Mouse (Mus musculus): Measurements from ENCODE around the gene Pdlim4. TPM values are rescaled to one million over a fixed set of nuclear protein-coding genes. Genes with fewer than 3 reads are reported as not detected.
A peak's percentile ranks its signal among the peaks of the same experiment; 100 is the strongest.
"Not testable (repeated sequence)": the region's sequence is repeated elsewhere in the genome, so short reads cannot be mapped to it uniquely, and the experiment has no call there.

Pdlim4 gene
- total and polyA plus RNA-seq, 3 experiments, result 16.1 to 86.7 (median 18.7) TPM

GRCm38 (mm10) chr11:54017596-54017995, 51.2 kb downstream of the Pdlim4 start:
- DNase-seq, result no peak

DNA sequence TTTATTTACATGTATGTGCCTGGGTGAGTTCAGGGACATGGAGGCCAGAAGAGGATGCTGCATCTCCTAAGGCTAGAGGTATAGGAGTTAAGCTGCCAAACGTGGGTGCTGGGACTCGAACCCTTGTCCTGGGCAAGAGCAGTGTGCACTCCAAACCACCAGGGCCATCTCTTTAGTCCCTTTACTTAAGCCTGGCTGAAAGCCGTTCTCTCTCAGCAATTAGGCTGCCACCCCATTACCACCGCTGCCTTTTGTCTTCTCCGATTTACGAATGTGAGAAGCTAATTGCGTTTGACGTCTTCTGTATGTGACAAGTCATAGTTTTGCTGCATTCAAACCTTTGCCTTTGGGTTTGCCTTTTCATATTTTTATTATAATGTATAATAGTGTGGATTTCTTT, 52.8 kb downstream of the Pdlim4 start:
- no peak for DNase-seq

DNA sequence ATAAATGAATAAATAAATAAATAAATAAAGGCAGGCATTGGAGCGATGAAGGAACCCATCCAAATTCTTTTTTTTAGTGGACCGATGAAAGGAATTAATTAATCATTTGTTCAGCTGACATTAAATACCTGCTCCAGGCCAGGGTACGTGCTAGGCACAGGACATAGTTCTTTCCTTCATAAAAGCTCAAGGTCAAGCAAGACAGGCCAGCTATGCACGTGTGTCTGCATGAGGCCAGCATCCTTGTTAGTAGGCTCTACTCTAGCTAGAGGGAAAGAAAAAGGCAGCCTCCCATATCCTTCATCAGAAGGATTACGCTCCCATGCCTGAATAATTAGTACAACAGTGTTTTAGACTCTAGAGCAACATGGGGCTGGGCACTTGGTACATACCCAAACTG, 55.9 kb downstream of the Pdlim4 start:
- no peak for DNase-seq

GRCm38 (mm10) chr11:54011255-54011654, 57.6 kb downstream of the Pdlim4 start:
- no peak for DNase-seq

DNA sequence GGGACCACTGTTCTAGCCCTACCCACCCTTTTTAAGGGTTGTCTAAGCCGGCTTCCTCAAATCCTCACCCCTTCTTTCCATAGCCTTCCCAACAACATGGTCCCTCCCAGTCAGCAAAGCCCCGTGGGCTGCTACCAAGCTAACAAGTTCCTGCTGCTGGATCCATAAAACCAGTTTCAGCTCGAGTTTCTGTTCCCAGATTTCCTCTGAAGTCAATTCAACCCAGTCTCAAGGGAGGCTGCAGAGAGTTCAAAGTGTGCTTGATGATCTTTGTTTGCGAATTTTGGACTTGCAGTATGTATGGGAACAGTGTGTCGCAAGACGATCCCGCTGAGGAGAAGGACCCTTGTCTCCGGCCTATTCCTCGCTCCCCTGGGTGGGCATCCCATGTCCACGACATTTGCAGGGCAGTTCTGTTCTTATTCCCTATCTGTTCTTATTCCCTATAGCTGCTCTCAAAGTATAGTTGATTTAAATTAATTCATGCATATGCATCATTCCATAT, 60.3 kb downstream of the Pdlim4 start:
- peak; percentile 17 for DNase-seq

- DNase-seq, result no peak
Observed at GRCm38 (mm10) chr11:54007717-54008116, 61.1 kb downstream of the Pdlim4 start.

DNA sequence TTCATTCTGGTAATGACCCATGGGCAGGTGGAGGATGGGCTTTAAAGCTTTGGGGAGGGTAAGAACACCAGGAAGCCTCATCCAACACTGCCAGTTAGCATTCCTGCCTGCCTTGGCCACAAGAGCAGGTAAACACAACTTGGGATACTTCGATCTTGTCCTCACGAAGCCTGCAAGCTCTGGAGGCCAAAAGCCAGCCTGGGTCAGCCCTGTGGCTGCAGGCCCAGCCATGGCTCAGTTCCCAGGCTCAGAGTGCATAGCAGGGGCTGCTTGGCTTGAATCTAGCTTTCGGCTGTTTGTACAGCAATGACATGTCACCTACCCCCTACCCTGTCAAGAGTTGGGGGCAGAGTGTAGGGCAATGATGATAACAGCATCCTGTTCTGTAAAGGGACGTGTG, 61.9 kb downstream of the Pdlim4 start:
- DNase-seq, result peak; percentile 68

GRCm38 (mm10) chr11:54006362-54006761, 62.5 kb downstream of the Pdlim4 start:
- not testable (repeated sequence) for DNase-seq

Other genes with a start within 250 kb of the Pdlim4 start
- 10 to 100 TPM in 1 of 2 experiments, 1 to 10 TPM in 1; 8.4 to 10.8 TPM for gene Gm12216, start 209.8 kb downstream of the Pdlim4 start, total RNA-seq (2021)
- gene Gm12216, start 209.8 kb downstream of the Pdlim4 start, polyA plus RNA-seq (2012; rRNA removed), result 8.4 and 9.6 TPM in 2 replicates
- 10 to 100 TPM; 38.8 to 41.9 TPM for gene Slc22a5, start 177.4 kb downstream of the Pdlim4 start, total RNA-seq (2021)
- gene Slc22a5, start 177.4 kb downstream of the Pdlim4 start, polyA plus RNA-seq (2012; rRNA removed), result 39.3 TPM in 2 replicates
- gene Slc22a21, start 88.7 kb downstream of the Pdlim4 start, total RNA-seq (2021), result 1 to 10 TPM; 2.8 to 5.3 TPM
- 3.3 and 3.9 TPM in 2 replicates for gene Slc22a21, start 88.7 kb downstream of the Pdlim4 start, polyA plus RNA-seq (2012; rRNA removed)
- gene Slc22a4, start 40.9 kb downstream of the Pdlim4 start, total RNA-seq (2021), result 10 to 100 TPM in 1 of 2 experiments, 1 to 10 TPM in 1; 7.1 to 10.8 TPM
- gene Slc22a4, start 40.9 kb downstream of the Pdlim4 start, polyA plus RNA-seq (2012; rRNA removed), result 7.1 and 10.3 TPM in 2 replicates
- gene P4ha2, start 31.1 kb upstream of the Pdlim4 start, total RNA-seq (2021), result 10 to 100 TPM; 36.5 to 39.6 TPM
- gene P4ha2, start 31.1 kb upstream of the Pdlim4 start, polyA plus RNA-seq (2012; rRNA removed), result 10.9 and 12.1 TPM in 2 replicates
- not detected for gene Csf2, start 180.7 kb upstream of the Pdlim4 start, total RNA-seq (2021)
- not detected in 2 replicates for gene Csf2, start 180.7 kb upstream of the Pdlim4 start, polyA plus RNA-seq (2012; rRNA removed)
- not detected for gene Il3, start 198.3 kb upstream of the Pdlim4 start, total RNA-seq (2021)
- gene Il3, start 198.3 kb upstream of the Pdlim4 start, polyA plus RNA-seq (2012; rRNA removed), result not detected in 2 replicates
- 1 to 10 TPM; 4.9 to 5.2 TPM for gene Acsl6, start 234.8 kb upstream of the Pdlim4 start, total RNA-seq (2021)
- 1.2 and 1.9 TPM in 2 replicates for gene Acsl6, start 234.8 kb upstream of the Pdlim4 start, polyA plus RNA-seq (2012; rRNA removed)

All from adrenal gland, adult 2 months (tissue).